Mouse (Mus musculus) ES-Bruce4 (cell line): ENCODE measurements at regions not wholly inside any gene's neighbourhood (a gene's known extent, or its start where the extent isn't known, plus 50 kb on each side); places are given as distances from the start of the nearest gene placed in this dataset.
"Not testable (repeated sequence)": the region's sequence is repeated elsewhere in the genome, so short reads cannot be mapped to it uniquely, and the experiment has no call there.

ENCODE experiments used
- CTCF ChIP-seq: IDR thresholded peaks from one replicate; pipeline ENCODE4 v1.8.1; 2011; ENCODE audit warnings: low read depth, low read length
- EP300 ChIP-seq: IDR thresholded peaks from 2 replicates; pipeline ENCODE4 v1.6.1; 2011; ENCODE audit warnings: low read depth, low read length; ENCODE audit not compliant: insufficient read depth
- POLR2A ChIP-seq: IDR thresholded peaks from one replicate; pipeline ENCODE4 v1.8.1; 2011; ENCODE audit warnings: low read length; ENCODE audit not compliant: insufficient read depth

DNA sequence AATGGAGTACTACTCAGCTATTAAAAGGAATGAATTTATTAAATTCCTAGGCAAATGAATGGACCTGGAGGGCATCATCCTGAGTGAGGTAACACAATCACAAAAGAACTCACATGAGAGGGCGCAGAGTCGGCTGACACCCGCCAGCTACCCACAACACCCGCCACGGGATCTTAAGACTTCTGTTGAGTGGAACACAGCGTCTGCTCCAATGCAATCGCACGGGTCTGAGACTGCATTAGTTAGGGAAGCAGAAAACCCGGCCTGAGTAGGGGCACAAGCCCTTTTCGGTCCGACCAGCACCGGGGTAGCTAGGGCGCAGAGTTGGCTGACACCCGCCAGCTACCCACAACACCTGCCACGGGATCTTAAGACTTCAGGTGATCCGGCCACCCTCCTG lies 52.1 kb upstream of the B3galnt2 start:
- TF ChIP-seq CTCF, POLR2A, EP300: not testable (repeated sequence)
